Mouse (Mus musculus) spleen, embryonic (tissue): ENCODE measurements around the gene Olfr1350.
"Not testable (repeated sequence)": the region's sequence is repeated elsewhere in the genome, so short reads cannot be mapped to it uniquely, and the experiment has no call there.

Source experiments
- CTCF ChIA-PET: fragments of 350-600 bp; sonication (Branson Sonifier 250); formaldehyde crosslinking; loops from one replicate; lab custom pipeline; 2022; lab: Charles Lee

Olfr1350 gene

GRCm38 (mm10) chr7:6564541-6564940, at the start of gene Olfr1350:
TSS of gene Olfr1350 (plus strand) at chr7:6564841.
- CTCF ChIA-PET: no interaction called here

GRCm38 (mm10) chr7:6521666-6522065, 43.0 kb upstream of the Olfr1350 start:
- CTCF ChIA-PET: interaction anchor here (0.7 kb wide), 1 partner anchor 222 kb away, joined by 3 read pairs; no protein-coding TSS in a partner anchor

- CTCF ChIA-PET: no interaction called here
Observed at GRCm38 (mm10) chr7:6522850-6523249, 41.8 kb upstream of the Olfr1350 start, which contains the start of gene Olfr1349. TSS of gene Olfr1349 (minus strand) at chr7:6522950.

GRCm38 (mm10) chr7:6525001-6525400, 39.6 kb upstream of the Olfr1350 start:
- CTCF ChIA-PET: no interaction called here

- CTCF ChIA-PET: no interaction called here
Observed at GRCm38 (mm10) chr7:6526141-6526540, 38.5 kb upstream of the Olfr1350 start.

GRCm38 (mm10) chr7:6586096-6586759, 21.6 kb downstream of the Olfr1350 start:
- CTCF ChIA-PET: no interaction called here

GRCm38 (mm10) chr7:6588766-6589165, 24.1 kb downstream of the Olfr1350 start:
- CTCF ChIA-PET: not testable (repeated sequence)

GRCm38 (mm10) chr7:6603331-6603730, 38.7 kb downstream of the Olfr1350 start:
- CTCF ChIA-PET: no interaction called here
